ENCODE assay signal across 7 mouse cellular contexts in the genomic region with DNA sequence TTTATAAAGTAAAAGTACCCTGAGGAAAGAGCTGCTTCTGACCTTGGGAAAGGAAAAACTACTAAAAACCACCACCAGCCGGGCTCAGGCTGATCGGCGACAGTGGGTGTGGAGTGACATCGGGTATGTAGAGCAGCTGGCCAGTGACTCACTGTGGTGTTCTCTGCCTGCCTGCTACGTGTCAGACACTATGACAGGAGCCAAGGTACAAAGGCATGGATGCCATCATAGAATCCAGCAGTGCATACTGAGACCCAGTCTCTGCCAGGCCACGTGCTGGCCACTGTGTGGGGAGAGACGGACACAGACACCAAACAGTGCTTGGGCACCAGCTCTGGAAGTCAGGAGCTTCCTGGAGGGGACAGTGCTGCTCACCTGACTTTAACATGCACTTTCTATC. TPM values are rescaled to one million over a fixed set of nuclear protein-coding genes. Genes with fewer than 3 reads are reported as not detected.
DNase-seq lines count a peak whose midpoint lies in the region; ATAC-seq and TF ChIP-seq lines count a peak whose summit lies in the region.

No protein-coding gene starts in this region.

- peak; percentile 41 for DNase-seq in lung, postnatal 10 days
- DNase-seq in lung, postnatal 36 days = no peak
- peak; percentile 58 for DNase-seq in heart, postnatal 4 days
- no peak for DNase-seq in c-Kit-positive CD71-positive TER-119-positive erythroid progenitor cells, embryonic 14.5 days (ENCODE audit: low spot score)

- no peak for TF ChIP-seq POLR2A in embryonic fibroblast, embryonic 13.5 days (IDR thresholded peaks at IDR 0.05; ENCODE audit: low read depth, low read length)

- peaks cover 12% of the 10 kb centered on the region for H3K4me1 ChIP-seq in embryonic fibroblast, embryonic 13.5 days (ENCODE audit: control insufficient read depth, insufficient read depth, low read length)
- peaks cover 36% of the 10 kb centered on the region for H3K4me1 ChIP-seq in stomach, embryonic 15.5 days

- H3K4me3 ChIP-seq in embryonic fibroblast, embryonic 13.5 days (ENCODE audit: insufficient read depth, low read length) = no peak overlapping the region
- no peak overlapping the region for H3K4me3 ChIP-seq in stomach, embryonic 15.5 days (replicated peaks)

- H3K36me3 ChIP-seq in stomach, embryonic 15.5 days = peaks cover 7% of the 10 kb centered on the region

- H3K27ac ChIP-seq in embryonic fibroblast, embryonic 13.5 days (ENCODE audit: insufficient read depth, low read length) = peak overlapping the region; percentile 21; the same call in 1 of the 2 replicates
- peak overlapping the region; percentile 72 for H3K27ac ChIP-seq in stomach, embryonic 15.5 days

- no peaks in the 10 kb centered on the region for H3K27me3 ChIP-seq in stomach, embryonic 15.5 days (replicated peaks)

- H3K9ac ChIP-seq in stomach, embryonic 15.5 days = no peak overlapping the region

- 0 out of 2 replicates have a peak, but pooled peaks have one; percentile 45 for ATAC-seq in stomach, embryonic 15.5 days (ENCODE audit: insufficient read depth, low FRiP score, low read depth)
- no peak for ATAC-seq in megakaryocyte progenitor cell, adult 5-6 weeks (replicated peaks; ENCODE audit: poor library complexity)

- H3K4me2 ChIP-seq in stomach, embryonic 15.5 days = no peak overlapping the region

- TF ChIP-seq CTCF in embryonic fibroblast, embryonic 13.5 days (IDR thresholded peaks at IDR 0.05; ENCODE audit: borderline replicate concordance, insufficient read depth, low read length) = no peak

- WGBS in stomach, embryonic 15.5 days = 49% methylated on average over 7 of the region's 7 CpGs

- H3K9me3 ChIP-seq in stomach, embryonic 15.5 days = no peaks in the 10 kb centered on the region

RNA-seq across cellular contexts. Expression of a gene that starts 5.1 kb away (rescaled TPM):
- 51.9 and 55.2 TPM in 2 replicates for polyA plus RNA-seq in embryonic fibroblast, embryonic 13.5 days (2011; ENCODE audit: insufficient read length, low read depth, missing spikeins)
- 10 to 100 TPM; 21.5 to 22.6 TPM for total RNA-seq in heart, postnatal 4 days (2021)
- 63.0 and 72.4 TPM in 2 replicates for polyA plus RNA-seq in stomach, embryonic 15.5 days (2015; fragmentation: Nextera tagmentation; extraction: Ambion mirVana)
- total RNA-seq in megakaryocyte progenitor cell, adult 5-6 weeks (2015) = 19.9 and 23.7 TPM in 2 replicates
- 21.4 and 25.4 TPM in 2 replicates for total RNA-seq in megakaryocyte progenitor cell, adult 5-6 weeks (2017)

Comparison
In these comparisons a context has a peak if more than half of its experiments do, and no peak if none do; other contexts are left out.
1. DNase-seq: peak in lung, postnatal 10 days (single experiment) and heart, postnatal 4 days (single experiment); none in lung, postnatal 36 days (single experiment) and c-Kit-positive CD71-positive TER-119-positive erythroid progenitor cells, embryonic 14.5 days (single experiment).